Mouse (Mus musculus) limb, embryonic 10.5 days (tissue): ENCODE data around the gene Gm49378. TPM values are rescaled to one million over a fixed set of nuclear protein-coding genes. Genes with fewer than 3 reads are reported as not detected.

ENCODE experiments used
- DNase-seq: peaks from one replicate; pipeline ENCODE4 v3.0.0-alpha.2; 2017; ENCODE audit warnings: low spot score
- H3K27ac ChIP-seq: fragments of 300-500 bp; sonication (generic); 2 replicates; pipeline ENCODE4 v1.5.1; 2016; ENCODE audit warnings: mild to moderate bottlenecking
- H3K27me3 ChIP-seq: fragments of 300-500 bp; sonication (generic); 2 replicates; pipeline ENCODE4 v1.6.1; 2016; ENCODE audit warnings: low read depth, mild to moderate bottlenecking; ENCODE audit not compliant: poor library complexity, severe bottlenecking
- H3K36me3 ChIP-seq: fragments of 300-500 bp; sonication (generic); 2 replicates; pipeline ENCODE4 v1.6.1; 2016; ENCODE audit warnings: mild to moderate bottlenecking, moderate library complexity
- H3K4me1 ChIP-seq: fragments of 300-500 bp; sonication (generic); 2 replicates; pipeline ENCODE4 v1.6.1; 2016
- H3K4me3 ChIP-seq: fragments of 300-500 bp; sonication (generic); 2 replicates; pipeline ENCODE4 v1.5.1; 2016; ENCODE audit warnings: mild to moderate bottlenecking, moderate library complexity
- H3K9me3 ChIP-seq: fragments of 300-500 bp; sonication (generic); replicated peaks from 2 replicates; pipeline ENCODE4 v1.6.1; 2016; ENCODE audit warnings: mild to moderate bottlenecking
- WGBS: fragments of 180-500 bp; shearing (Covaris S2); methylation state at CpG from one replicate; pipeline ENCODE4 v1.1.7; 2016; 5-methylcytosine and 5-hydroxymethylcytosine counted together
- polyA plus RNA-seq: library from polyadenylated mRNA; unstranded; fragments of >200 nt; fragmentation: Nextera tagmentation; extraction: Ambion mirVana; gene quantifications from 2 replicates; pipeline ENCODE4 v1.2.1, GENCODE M21; 2016

Gm49378 gene
- polyA plus RNA-seq, 1 experiment from 2014 or later, result 2.2 TPM

DNA sequence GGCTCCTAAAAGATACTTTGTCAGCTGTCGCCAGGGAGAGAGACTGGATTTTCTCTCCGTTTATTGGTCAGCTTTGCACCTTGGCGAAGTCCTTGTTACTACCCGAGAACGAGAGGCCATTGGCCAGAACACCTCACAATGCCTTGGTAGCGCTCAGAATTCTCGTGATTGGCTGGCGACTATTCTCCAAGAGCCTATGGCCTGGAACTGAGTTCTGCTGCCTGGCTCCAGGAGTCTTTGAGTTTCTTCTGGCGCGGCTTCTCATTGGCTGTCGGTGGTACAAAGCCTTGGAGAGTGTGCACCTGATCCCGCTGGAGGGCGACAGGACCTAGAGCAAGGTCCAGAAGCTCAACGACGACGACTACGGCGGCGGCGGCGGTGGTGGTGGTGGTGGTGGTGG lies 19.9 kb downstream of the Gm49378 start, which contains the start of gene Rec8:
Rec8 (plus strand) TSS at position 216 of the 400 bp plus-strand sequence.
- Histone ChIP-seq H3K27ac (peak within 1 kb of the TSS; percentile 46; the same call in 1 of the 2 replicates), H3K4me3 (peak within 1 kb of the TSS; percentile 39), H3K36me3 (0 out of 2 replicates have a peak, but pooled peaks cover 3% of the 10 kb centered on the region), H3K4me1 (peaks cover 21% of the 10 kb centered on the region), H3K9me3 (no peaks in the 10 kb centered on the region), H3K27me3 (peaks cover 9% of the 10 kb centered on the region; the same call in 1 of the 2 replicates)
- WGBS, result 21% methylated on average over 21 of the region's 21 CpGs
- DNase-seq, result peak; percentile 66

- H3K27me3 ChIP-seq, result peaks cover 9% of the 10 kb centered on the region; the same call in 1 of the 2 replicates
- DNase-seq, result no peak
- no peak overlapping the region for H3K4me3 ChIP-seq
- WGBS, result 83% methylated on average over 2 of the region's 2 CpGs
- peaks cover 21% of the 10 kb centered on the region for H3K4me1 ChIP-seq
- H3K9me3 ChIP-seq, result no peaks in the 10 kb centered on the region
- H3K36me3 ChIP-seq, result no peaks in the 10 kb centered on the region
- H3K27ac ChIP-seq, result no peak overlapping the region
Observed at GRCm38 (mm10) chr14:55616844-55617243, 20.9 kb downstream of the Gm49378 start.

DNA sequence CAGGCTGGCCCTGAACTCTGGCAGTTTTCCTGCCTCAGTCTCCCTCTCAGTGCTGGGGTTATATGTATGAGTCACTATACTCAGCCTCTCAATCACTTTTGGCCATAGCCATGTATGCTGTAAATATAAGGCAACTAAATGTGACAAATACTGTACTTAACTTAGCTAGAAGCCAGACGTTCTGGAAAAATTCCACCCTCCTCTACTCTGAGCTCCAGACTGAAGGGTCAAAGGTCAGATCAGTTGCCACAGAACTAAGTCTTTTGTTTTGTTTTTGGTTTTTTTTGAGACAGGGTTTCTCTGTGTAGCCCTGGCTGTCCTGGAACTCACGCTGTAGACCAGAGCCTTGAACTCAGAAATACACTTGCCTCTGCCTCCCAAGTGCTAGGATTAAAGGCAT lies 21.8 kb downstream of the Gm49378 start:
- 59% methylated on average over 2 of the region's 2 CpGs for WGBS
- no peak for DNase-seq
- Histone ChIP-seq H3K27ac (no peak overlapping the region), H3K9me3 (no peaks in the 10 kb centered on the region), H3K27me3 (peaks cover 9% of the 10 kb centered on the region; the same call in 1 of the 2 replicates), H3K4me3 (no peak overlapping the region), H3K36me3 (no peaks in the 10 kb centered on the region), H3K4me1 (peaks cover 21% of the 10 kb centered on the region)

GRCm38 (mm10) chr14:55614565-55615178 lies 23.0 kb downstream of the Gm49378 start:
- Histone ChIP-seq H3K27ac (no peak overlapping the region), H3K9me3 (no peaks in the 10 kb centered on the region), H3K4me1 (peaks cover 21% of the 10 kb centered on the region), H3K4me3 (no peak overlapping the region), H3K36me3 (peaks cover 7% of the 10 kb centered on the region), H3K27me3 (peaks cover 8% of the 10 kb centered on the region; the same call in 1 of the 2 replicates)
- WGBS, result 81% methylated on average over 7 of the region's 7 CpGs
- no peak for DNase-seq

DNA sequence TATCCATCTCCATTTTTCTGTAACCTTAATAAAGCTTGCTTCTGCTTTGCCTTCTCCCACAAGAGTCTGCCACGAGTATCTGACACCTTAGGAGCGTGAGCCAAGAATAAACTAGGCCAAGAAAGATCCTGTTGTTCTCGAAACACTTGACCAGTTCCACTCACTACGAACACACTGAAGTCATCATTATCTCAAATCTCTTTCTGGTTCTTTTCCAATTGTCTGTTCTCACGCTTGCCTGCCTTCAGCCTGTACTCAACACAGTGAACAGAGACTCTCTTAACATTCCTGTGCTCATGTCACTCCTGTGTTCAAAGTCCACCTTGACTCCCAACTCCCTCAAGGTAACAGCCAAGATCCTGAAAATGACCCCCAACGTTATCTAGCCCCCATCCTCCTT lies 24.3 kb downstream of the Gm49378 start:
- H3K27ac ChIP-seq, result no peak overlapping the region
- DNase-seq, result no peak
- H3K9me3 ChIP-seq, result no peaks in the 10 kb centered on the region
- peaks cover 21% of the 10 kb centered on the region for H3K36me3 ChIP-seq
- peaks cover 13% of the 10 kb centered on the region for H3K4me1 ChIP-seq
- WGBS, result 79% methylated on average over 6 of the region's 6 CpGs
- no peak overlapping the region for H3K4me3 ChIP-seq
- H3K27me3 ChIP-seq, result no peaks in the 10 kb centered on the region

DNA sequence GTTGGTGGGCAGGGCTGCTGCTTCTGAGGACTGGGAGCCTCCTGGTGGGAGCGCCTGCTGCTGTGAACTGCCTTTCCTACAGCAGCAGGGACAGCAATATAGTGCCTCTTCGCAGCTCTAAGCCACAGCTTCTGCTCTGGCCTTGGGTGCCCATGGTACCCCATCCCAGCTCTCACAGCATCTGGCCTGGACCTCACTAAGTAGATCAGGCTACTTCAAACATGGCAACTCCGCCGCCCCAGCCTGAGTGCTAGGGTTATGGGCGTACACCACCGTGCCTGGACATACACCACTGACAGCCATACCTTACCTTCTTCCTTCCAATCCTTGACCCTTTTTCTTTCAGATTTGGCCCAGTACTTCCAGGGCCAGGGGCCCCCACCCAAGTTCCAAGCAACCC lies 29.4 kb downstream of the Gm49378 start:
- Histone ChIP-seq H3K27me3 (no peaks in the 10 kb centered on the region), H3K9me3 (no peaks in the 10 kb centered on the region), H3K4me3 (no peak overlapping the region), H3K36me3 (peaks cover 56% of the 10 kb centered on the region), H3K4me1 (peaks cover 10% of the 10 kb centered on the region), H3K27ac (no peak overlapping the region)
- DNase-seq, result no peak
- 96% methylated on average over 6 of the region's 6 CpGs for WGBS

- 94% methylated on average over 16 of the region's 16 CpGs for WGBS
- Histone ChIP-seq H3K36me3 (peaks cover 80% of the 10 kb centered on the region), H3K27me3 (no peaks in the 10 kb centered on the region)
Observed at GRCm38 (mm10) chr14:55605743-55606459, 31.8 kb downstream of the Gm49378 start.

DNA sequence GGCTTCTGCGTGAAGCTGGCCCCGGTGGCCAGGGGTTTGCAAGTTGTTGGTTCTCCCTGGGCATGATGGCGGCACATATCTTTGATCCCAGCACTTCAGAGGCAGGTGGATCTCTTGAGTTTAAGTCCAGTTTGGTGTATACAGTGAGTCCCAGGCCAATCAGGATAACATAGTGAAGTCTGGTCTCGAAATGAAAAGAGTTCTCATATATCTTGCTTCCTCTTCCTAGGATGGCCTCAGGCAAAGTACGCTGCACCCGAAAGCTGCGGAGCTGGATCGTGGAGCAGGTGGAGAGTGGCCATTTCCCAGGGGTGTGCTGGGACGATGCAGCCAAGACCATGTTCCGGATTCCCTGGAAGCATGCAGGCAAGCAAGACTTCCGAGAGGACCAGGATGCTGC lies 32.9 kb downstream of the Gm49378 start:
- 94% methylated on average over 11 of the region's 11 CpGs for WGBS
- Histone ChIP-seq H3K4me3 (no peak overlapping the region), H3K27ac (no peak overlapping the region), H3K36me3 (peaks cover 85% of the 10 kb centered on the region), H3K4me1 (peaks cover 11% of the 10 kb centered on the region), H3K27me3 (no peaks in the 10 kb centered on the region), H3K9me3 (no peaks in the 10 kb centered on the region)
- no peak for DNase-seq

More at GRCm38 (mm10) chr14:55605743-55606459, 31.8 kb downstream of the Gm49378 start:
- no peak for DNase-seq
- peaks cover 11% of the 10 kb centered on the region for H3K4me1 ChIP-seq
- no peak overlapping the region for H3K4me3 ChIP-seq
- H3K9me3 ChIP-seq, result no peaks in the 10 kb centered on the region
- no peak overlapping the region for H3K27ac ChIP-seq

GRCm38 (mm10) chr14:55603633-55604576 lies 33.8 kb downstream of the Gm49378 start:
- no peaks in the 10 kb centered on the region for H3K27me3 ChIP-seq
- peaks cover 85% of the 10 kb centered on the region for H3K36me3 ChIP-seq
- peak overlapping the region; percentile 40 for H3K4me3 ChIP-seq
- WGBS, result 14% methylated on average over 19 of the region's 19 CpGs
- H3K4me1 ChIP-seq, result peaks cover 11% of the 10 kb centered on the region
- peak; percentile 85 for DNase-seq
- H3K9me3 ChIP-seq, result no peaks in the 10 kb centered on the region
- H3K27ac ChIP-seq, result peak overlapping the region; percentile 81

DNA sequence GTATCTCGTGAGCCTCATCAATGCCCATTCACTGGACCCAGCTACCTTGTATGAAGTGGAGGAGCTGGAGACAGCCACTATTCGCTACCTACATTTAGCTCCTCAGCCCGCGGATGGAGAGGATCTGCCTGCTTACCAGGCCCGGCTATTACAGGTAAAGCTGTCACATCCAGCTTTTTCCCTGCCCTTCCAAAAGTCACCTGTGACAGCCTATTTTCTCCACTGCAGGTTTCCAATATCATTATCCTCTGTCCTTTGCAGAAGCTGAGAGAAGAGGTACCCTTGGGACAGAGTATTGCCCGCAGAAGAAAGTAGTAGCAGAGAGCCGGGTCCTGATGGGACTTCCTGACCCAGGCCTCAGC lies 34.4 kb downstream of the Gm49378 start, which contains the start of gene Irf9:
Irf9 (plus strand) TSS at position 301 of the 362 bp plus-strand sequence.
- Histone ChIP-seq H3K9me3 (no peaks in the 10 kb centered on the region), H3K4me3 (peak within 1 kb of the TSS; percentile 40), H3K36me3 (peaks cover 85% of the 10 kb centered on the region), H3K4me1 (peaks cover 11% of the 10 kb centered on the region), H3K27me3 (no peaks in the 10 kb centered on the region), H3K27ac (peak within 1 kb of the TSS; percentile 81)
- no peak for DNase-seq
- WGBS, result 88% methylated on average over 7 of the region's 7 CpGs

GRCm38 (mm10) chr14:55598521-55599390 lies 38.9 kb downstream of the Gm49378 start:
- WGBS, result 94% methylated on average over 21 of the region's 21 CpGs
- no peaks in the 10 kb centered on the region for H3K9me3 ChIP-seq
- H3K27ac ChIP-seq, result no peak overlapping the region
- no peak for DNase-seq
- peaks cover 97% of the 10 kb centered on the region for H3K36me3 ChIP-seq
- H3K4me3 ChIP-seq, result no peak overlapping the region
- H3K4me1 ChIP-seq, result peaks cover 10% of the 10 kb centered on the region; the same call in 1 of the 2 replicates
- H3K27me3 ChIP-seq, result no peaks in the 10 kb centered on the region
